Mouse (Mus musculus) hindbrain, embryonic 11.5 days (tissue): ENCODE measurements around the gene Pdpr. TPM values are rescaled to one million over a fixed set of nuclear protein-coding genes. Genes with fewer than 3 reads are reported as not detected.

ENCODE experiments used
- ATAC-seq: fragments of 200-750 bp; cut with Nextera tagmentation; 2 replicates; pipeline ENCODE4 v1.8.0; 2017; ENCODE audit warnings: mild to moderate bottlenecking, moderate TSS enrichment, moderate library complexity; ENCODE audit not compliant: low FRiP score
- DNase-seq: peaks from one replicate; pipeline ENCODE4 v3.0.0-alpha.2; 2015; ENCODE audit warnings: low spot score
- H3K27ac ChIP-seq: fragments of 300-500 bp; sonication (generic); 2 replicates; pipeline ENCODE4 v1.5.1; 2014; ENCODE audit warnings: mild to moderate bottlenecking, low read depth, low read length
- H3K27me3 ChIP-seq: fragments of 300-500 bp; sonication (generic); 2 replicates; pipeline ENCODE4 v1.6.1; 2014; ENCODE audit warnings: mild to moderate bottlenecking, low read length, moderate library complexity, mixed read lengths; ENCODE audit not compliant: control insufficient read depth, insufficient read depth
- H3K36me3 ChIP-seq: fragments of 300-500 bp; sonication (generic); 2 replicates; pipeline ENCODE4 v1.6.1; 2014; ENCODE audit warnings: mild to moderate bottlenecking, low read length, moderate library complexity, mixed read lengths; ENCODE audit not compliant: control insufficient read depth, insufficient read depth
- H3K4me1 ChIP-seq: fragments of 300-500 bp; sonication (generic); replicated peaks from 2 replicates; pipeline ENCODE4 v1.6.1; 2014; ENCODE audit warnings: low read length, mixed read lengths; ENCODE audit not compliant: control insufficient read depth, insufficient read depth
- H3K4me2 ChIP-seq: fragments of 300-500 bp; sonication (generic); replicated peaks from 2 replicates; pipeline ENCODE4 v1.6.1; 2014; ENCODE audit warnings: mild to moderate bottlenecking, low read depth, low read length
- H3K4me3 ChIP-seq: fragments of 300-500 bp; sonication (generic); 2 replicates; pipeline ENCODE4 v1.5.1; 2014; ENCODE audit warnings: low read depth, low read length
- H3K9ac ChIP-seq: fragments of 300-500 bp; sonication (generic); 2 replicates; pipeline ENCODE4 v1.6.1; 2014; ENCODE audit warnings: low read depth, low read length
- H3K9me3 ChIP-seq: fragments of 300-500 bp; sonication (generic); 2 replicates; pipeline ENCODE4 v1.6.1; 2016; ENCODE audit warnings: low read length; ENCODE audit not compliant: control insufficient read depth
- WGBS: fragments of 180-500 bp; shearing (Covaris S2); extraction: QIAGEN DNeasy Blood & Tissue Kit; methylation state at CpG from one replicate; pipeline ENCODE4 v1.1.7; 2014; 5-methylcytosine and 5-hydroxymethylcytosine counted together
- polyA plus RNA-seq: library from polyadenylated mRNA; unstranded; fragments of >200 nt; fragmentation: Nextera tagmentation; extraction: Ambion mirVana; gene quantifications from 2 replicates; pipeline ENCODE4 v1.2.1, GENCODE M21; 2014

The Pdpr gene
- polyA plus RNA-seq = 5.2 and 6.4 TPM in 2 replicates

DNA sequence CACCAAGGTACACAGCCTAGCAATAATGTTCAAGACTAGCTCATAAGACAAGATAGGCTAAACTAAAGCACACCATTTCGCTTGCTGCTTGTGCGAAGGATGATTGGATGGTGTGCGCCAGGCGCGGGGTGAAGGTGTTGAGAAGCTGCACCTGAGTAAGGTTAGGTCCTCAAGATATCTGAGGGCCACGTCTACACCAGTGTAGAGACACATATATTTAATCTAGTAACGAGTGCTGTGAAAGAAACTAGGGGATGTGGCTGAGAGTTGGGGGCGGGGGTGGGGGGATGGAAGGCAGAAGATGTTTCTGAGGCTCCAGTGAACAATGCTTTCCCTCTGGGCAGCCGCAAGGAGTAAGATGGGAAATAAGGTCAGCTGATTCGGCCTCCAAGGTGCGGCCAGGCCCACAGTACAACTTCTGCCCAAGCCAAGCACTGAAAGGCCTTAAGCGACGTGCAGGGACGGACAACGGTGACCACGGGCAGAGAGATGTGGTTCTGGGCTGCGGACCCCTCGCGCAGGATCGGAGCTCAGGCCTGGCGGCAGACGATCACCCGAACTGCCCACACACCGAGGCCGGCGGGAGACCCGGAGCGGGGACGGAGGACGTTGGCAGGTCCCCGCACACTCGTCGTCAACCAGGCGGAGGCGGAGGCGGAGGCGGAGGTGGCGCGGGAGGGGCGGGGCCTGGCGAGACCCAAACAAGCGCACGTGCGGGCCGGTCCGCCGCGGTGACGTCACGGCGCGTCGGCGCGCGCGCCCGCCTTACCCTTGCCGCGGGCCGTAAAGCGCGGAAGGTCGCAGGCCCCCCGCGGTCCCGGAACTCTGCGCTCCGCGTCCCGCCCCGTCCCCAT, at the start of gene Pdpr:
Gene Pdpr, plus strand, starts transcription at position 766 of the 854 bp plus-strand sequence.
- H3K9me3 ChIP-seq = no peaks in the 10 kb centered on the region
- peak; percentile 95 for ATAC-seq
- no peaks in the 10 kb centered on the region for H3K27me3 ChIP-seq
- no peaks in the 10 kb centered on the region for H3K4me1 ChIP-seq
- H3K9ac ChIP-seq = peak within 1 kb of the TSS; percentile 66
- peak within 1 kb of the TSS; percentile 64 for H3K4me2 ChIP-seq
- peak within 1 kb of the TSS; percentile 60 for H3K4me3 ChIP-seq
- 12% methylated on average over 29 of the region's 72 CpGs for WGBS
- DNase-seq = peak; percentile 91
- H3K27ac ChIP-seq = no peak within 1 kb of the TSS; the same call in 1 of the 2 replicates
- H3K36me3 ChIP-seq = no peaks in the 10 kb centered on the region

DNA sequence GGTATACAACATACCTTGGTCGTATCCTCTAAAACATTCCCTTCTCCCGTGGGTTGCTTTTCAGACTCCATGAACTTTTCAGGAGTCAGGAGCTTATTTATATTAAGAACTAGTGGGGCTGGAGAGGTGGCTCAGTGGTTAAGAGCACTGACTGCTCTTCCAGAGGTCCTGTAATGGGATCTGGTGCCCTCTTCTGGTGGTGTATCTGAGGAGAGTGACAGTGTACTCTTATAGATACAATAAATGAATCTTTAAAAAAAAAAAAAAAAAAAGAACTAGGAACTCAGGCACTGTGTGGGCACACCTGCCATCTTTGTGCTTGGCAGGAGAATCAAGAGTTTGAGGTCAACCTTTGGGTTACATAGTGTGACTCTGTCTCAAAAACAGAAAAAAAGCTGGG, 45.7 kb upstream of the Pdpr start:
- no peak for DNase-seq
- Histone ChIP-seq H3K4me1 (no peaks in the 10 kb centered on the region), H3K9me3 (no peaks in the 10 kb centered on the region), H3K9ac (no peak overlapping the region), H3K4me2 (no peak overlapping the region), H3K4me3 (no peak overlapping the region), H3K27me3 (no peaks in the 10 kb centered on the region), H3K36me3 (peaks cover 38% of the 10 kb centered on the region), H3K27ac (no peak overlapping the region)
- ATAC-seq = no peak
- 97% methylated on average over 2 of the region's 2 CpGs for WGBS

DNA sequence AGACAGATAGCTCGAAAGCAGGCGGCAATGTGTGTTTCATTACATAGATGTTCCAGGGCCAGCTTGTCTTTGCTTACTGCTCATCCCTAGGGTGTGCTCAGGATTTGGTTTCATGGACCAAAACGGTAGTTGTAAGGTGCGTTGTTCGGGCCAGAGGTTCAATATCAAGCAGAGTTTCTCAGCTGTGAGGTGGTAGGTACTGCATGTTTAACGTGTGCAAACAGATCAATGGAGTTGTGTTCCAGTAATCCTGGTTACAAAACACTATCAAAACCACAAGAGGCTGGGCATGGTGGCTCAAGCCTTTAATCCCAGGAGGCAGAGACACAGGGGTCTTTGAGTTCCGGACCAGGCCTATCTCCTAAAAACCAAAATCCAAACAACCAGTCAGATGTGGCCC, 45.3 kb upstream of the Pdpr start:
- ATAC-seq (no peak), DNase-seq (no peak)
- Histone ChIP-seq H3K27ac (no peak overlapping the region), H3K27me3 (no peaks in the 10 kb centered on the region), H3K4me2 (no peak overlapping the region), H3K9ac (no peak overlapping the region), H3K4me3 (no peak overlapping the region), H3K9me3 (no peaks in the 10 kb centered on the region), H3K36me3 (peaks cover 40% of the 10 kb centered on the region), H3K4me1 (no peaks in the 10 kb centered on the region)
- over 99% methylated on average over 7 of the region's 7 CpGs for WGBS

DNA sequence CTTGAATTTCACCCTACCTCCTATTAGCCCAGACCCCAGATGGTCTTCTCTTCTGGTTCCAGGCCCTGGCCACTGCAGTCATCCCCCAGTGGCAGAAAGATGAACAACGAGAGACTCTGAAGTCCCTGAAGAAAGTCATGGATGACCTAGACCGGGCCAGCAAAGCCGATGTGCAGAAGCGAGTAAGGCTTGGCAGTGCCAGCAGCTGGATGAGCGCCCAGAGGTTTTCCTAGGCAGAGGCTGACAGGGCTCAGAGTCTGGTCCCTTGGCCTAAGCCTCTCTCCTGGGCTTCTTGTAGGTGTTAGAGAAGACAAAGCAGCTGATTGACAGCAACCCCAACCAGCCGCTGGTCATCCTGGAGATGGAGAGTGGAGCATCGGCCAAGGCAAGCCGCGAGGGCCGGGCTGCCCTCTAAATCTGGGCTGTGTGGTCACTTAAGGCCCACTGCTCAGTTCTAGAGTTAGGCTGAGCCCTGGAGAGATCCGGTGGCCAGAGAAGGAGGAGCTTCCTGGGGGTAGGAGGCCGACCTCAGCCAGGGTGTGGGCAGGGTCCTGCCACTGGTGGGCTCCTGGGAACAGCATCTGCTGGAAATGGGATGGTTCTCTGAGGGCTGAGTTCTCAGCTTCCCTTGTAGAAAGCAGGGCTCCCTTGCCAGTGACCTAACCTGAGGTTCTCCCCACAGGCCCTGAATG, 40.5 kb upstream of the Pdpr start:
- no peak overlapping the region for H3K4me3 ChIP-seq
- ATAC-seq = no peak
- no peak overlapping the region for H3K4me2 ChIP-seq
- no peak overlapping the region for H3K27ac ChIP-seq
- no peaks in the 10 kb centered on the region for H3K27me3 ChIP-seq
- DNase-seq = no peak
- WGBS = 94% methylated on average over 12 of the region's 12 CpGs
- H3K4me1 ChIP-seq = peaks cover 8% of the 10 kb centered on the region
- H3K36me3 ChIP-seq = peaks cover 32% of the 10 kb centered on the region
- no peaks in the 10 kb centered on the region for H3K9me3 ChIP-seq
- no peak overlapping the region for H3K9ac ChIP-seq

DNA sequence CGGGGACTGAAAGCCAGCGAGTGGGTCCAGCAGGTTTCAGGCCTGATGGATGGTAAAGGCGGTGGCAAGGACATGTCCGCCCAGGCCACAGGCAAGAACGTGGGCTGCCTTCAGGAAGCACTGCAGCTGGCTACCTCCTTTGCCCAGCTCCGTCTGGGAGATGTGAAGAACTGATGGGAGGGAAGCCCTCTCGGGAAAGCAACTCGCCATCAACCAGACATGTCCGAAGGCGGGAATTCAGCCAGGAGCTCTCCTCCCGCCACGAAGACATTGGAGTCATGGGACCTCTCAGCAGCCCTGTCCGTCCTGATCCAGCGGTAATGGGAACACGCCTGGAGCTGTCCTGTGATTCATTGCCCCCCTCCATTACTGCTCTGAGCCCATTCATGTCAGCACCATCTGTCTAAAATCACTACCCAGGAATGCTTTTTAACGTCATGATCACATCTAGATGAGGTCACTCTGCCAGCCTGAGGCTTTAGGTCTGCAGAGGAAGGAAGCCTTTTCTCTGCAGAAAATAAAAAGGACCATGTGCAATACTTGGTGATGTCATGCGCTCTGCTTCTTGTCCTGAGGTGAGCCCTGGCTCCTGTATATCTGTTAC, 39.3 kb upstream of the Pdpr start:
- ATAC-seq = no peak
- Histone ChIP-seq H3K36me3 (peaks cover 26% of the 10 kb centered on the region), H3K4me2 (no peak overlapping the region), H3K4me1 (peaks cover 8% of the 10 kb centered on the region), H3K27ac (no peak overlapping the region), H3K27me3 (no peaks in the 10 kb centered on the region), H3K9me3 (no peaks in the 10 kb centered on the region), H3K9ac (no peak overlapping the region), H3K4me3 (no peak overlapping the region)
- no peak for DNase-seq
- 92% methylated on average over 17 of the region's 17 CpGs for WGBS

DNA sequence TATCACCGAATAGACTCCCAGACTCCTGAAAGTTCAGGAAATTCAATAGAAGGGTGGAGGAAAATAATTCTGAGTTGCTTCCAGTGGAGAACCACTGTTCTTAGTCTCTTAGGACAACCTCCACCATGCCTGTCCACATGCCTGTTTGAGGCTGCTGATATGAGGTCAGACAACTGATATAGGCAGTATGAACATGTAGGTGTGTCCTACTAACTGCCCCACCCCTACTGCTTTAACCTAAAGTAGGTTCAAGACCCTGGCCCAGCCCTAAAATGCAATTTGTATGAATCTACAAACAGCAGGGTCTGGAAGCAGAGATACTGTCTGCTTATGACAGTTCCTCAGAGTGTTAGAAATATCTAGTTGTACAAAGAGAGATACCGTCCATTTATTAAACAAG, 38.8 kb upstream of the Pdpr start:
- Histone ChIP-seq H3K27me3 (no peaks in the 10 kb centered on the region), H3K9me3 (no peaks in the 10 kb centered on the region), H3K4me1 (peaks cover 8% of the 10 kb centered on the region), H3K4me3 (no peak overlapping the region), H3K4me2 (no peak overlapping the region), H3K9ac (no peak overlapping the region), H3K36me3 (peaks cover 21% of the 10 kb centered on the region), H3K27ac (no peak overlapping the region)
- DNase-seq (no peak), ATAC-seq (peak; percentile 31)
- 64% methylated on average over 2 of the region's 2 CpGs for WGBS

DNA sequence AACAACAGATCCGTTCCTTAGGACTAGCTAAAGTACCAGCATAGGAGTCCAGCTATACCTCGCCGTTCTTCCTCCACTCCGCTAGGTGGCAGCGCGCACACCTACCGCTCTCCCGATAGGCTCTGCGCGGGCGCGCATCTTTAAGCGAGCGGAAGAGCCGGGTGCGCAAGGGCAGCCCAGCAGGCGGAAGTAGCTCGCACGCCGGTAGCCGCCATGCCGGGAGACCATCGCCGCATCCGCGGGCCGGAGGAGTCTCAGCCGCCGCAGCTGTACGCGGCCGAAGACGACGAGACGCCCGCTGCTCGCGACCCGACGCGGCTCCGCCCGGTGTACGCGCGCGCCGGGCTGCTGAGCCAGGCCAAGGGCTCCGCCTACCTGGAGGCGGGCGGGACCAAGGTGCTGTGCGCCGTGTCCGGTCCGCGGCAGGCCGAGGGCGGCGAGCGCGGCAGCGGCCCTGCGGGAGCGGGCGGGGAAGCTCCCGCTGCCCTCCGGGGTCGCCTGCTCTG, 38.2 kb upstream of the Pdpr start, which contains the start of gene Exosc6:
Gene Exosc6, plus strand, starts transcription at position 182 of the 506 bp plus-strand sequence.
- Histone ChIP-seq H3K9ac (peak within 1 kb of the TSS; percentile 85), H3K9me3 (no peaks in the 10 kb centered on the region), H3K27me3 (no peaks in the 10 kb centered on the region), H3K4me1 (peaks cover 8% of the 10 kb centered on the region), H3K36me3 (peaks cover 21% of the 10 kb centered on the region), H3K4me3 (peak within 1 kb of the TSS; percentile 98), H3K4me2 (peak within 1 kb of the TSS; percentile 88), H3K27ac (peak within 1 kb of the TSS; percentile 38)
- under 1% methylated on average over 66 of the region's 68 CpGs for WGBS
- DNase-seq = peak; percentile 96
- ATAC-seq = peak; percentile 90

DNA sequence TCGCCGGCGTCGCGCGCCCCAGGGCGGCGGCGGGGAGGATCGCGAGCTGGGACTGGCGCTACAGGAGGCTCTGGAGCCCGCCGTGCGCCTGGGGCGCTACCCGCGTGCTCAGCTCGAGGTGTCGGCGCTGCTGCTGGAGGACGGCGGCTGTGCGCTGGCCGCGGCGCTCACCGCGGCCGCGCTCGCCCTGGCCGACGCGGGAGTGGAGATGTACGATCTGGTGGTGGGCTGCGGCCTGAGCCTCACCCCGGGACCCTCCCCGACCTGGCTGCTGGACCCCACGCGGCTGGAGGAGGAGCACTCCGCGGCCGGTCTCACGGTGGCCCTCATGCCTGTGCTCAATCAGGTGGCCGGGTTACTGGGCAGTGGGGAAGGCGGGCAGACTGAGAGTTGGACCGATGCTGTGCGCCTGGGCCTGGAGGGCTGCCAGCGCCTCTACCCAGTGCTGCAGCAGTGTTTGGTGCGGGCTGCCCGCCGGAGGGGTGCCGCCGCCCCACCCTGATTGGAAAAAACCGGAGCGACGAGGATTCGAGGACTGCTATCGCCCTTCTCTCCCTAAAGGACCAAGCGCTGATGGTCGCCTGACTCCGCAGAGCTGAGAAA, 37.6 kb upstream of the Pdpr start:
- Histone ChIP-seq H3K4me2 (peak overlapping the region; percentile 88), H3K4me1 (peaks cover 8% of the 10 kb centered on the region), H3K27me3 (no peaks in the 10 kb centered on the region), H3K4me3 (peak overlapping the region; percentile 98), H3K9ac (peak overlapping the region; percentile 85), H3K36me3 (peaks cover 20% of the 10 kb centered on the region), H3K27ac (peak overlapping the region; percentile 38), H3K9me3 (no peaks in the 10 kb centered on the region)
- peak; percentile 19 for DNase-seq
- WGBS = 1% methylated on average over 53 of the region's 63 CpGs
- ATAC-seq = peak; percentile 57
